Mouse (Mus musculus): ENCODE data around the gene Tnrc18. TPM values are rescaled to one million over a fixed set of nuclear protein-coding genes. Genes with fewer than 3 reads are reported as not detected.
A peak's percentile ranks its signal among the peaks of the same experiment; 100 is the strongest.

Tnrc18 gene
- 134 and 137 TPM in 2 replicates for total RNA-seq (2014; rRNA removed)
- polyA plus RNA-seq (2015; fragmentation: Nextera tagmentation; extraction: Ambion mirVana), result 17.0 and 19.9 TPM in 2 replicates

DNA sequence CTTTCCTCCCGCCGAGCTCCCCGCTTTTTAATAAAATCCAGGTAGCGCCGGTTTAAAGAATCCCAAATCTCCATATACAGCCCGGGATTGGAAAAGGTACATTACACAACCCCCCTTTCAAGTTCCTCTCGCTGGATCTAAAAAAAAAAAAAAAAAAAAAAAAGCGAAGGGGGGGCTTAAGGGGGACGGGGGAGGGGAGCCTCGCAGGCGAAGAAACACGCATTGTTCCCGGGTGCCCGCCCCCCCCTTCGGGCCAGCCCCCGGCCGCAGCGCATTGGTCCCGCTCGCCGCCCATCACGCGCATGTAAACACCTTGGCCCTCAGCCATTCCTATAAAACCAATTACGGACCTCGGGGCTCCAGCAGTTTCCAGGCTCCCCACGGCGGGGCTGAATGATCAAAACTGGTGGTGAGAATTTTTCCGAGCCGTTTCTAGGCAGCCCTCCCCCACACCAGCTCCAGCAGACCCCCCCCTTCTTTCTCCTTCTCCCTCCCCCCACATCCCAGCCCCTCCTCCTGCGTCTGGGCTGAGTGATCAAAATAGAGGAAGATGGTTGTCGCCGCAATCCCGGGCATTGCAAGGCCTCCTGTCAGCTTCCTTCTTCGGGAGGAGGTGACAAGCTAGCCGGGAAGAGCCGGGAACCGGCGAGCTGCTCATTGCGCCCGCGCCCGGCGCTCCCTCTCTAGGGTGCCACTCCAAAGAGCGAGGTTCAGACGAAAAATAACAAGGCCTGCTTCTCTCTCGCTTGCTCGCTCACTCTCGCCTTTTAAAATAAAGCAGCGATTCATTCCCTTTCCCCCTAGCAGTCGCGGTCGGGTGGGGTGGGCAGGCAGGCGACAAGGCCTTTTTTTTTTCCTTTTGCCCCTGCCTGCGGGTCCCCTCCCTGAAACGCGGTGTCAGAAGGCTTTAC, at the start of gene Tnrc18:
TSS of gene Tnrc18 (minus strand) at position 139 of the 911 bp plus-strand sequence.
- WGBS, result under 1% methylated on average over 55 of the region's 56 CpGs
- ATAC-seq (peak; percentile 82), DNase-seq (ENCODE audit: low spot score) (peak; percentile 100)
- peak within 1 kb of the TSS; percentile 93 for H3K4me2 ChIP-seq (ENCODE audit: low read depth, low read length)
- H3K9ac ChIP-seq (replicated peaks; ENCODE audit: low read length), result peak within 1 kb of the TSS; percentile 100
- peak within 1 kb of the TSS; percentile 98 for H3K4me3 ChIP-seq (ENCODE audit: low read length)
- H3K4me1 ChIP-seq (ENCODE audit: insufficient read depth, low read length), result 0 out of 2 replicates have a peak, but pooled peaks cover 2% of the 10 kb centered on the region
- no peaks in the 10 kb centered on the region for H3K36me3 ChIP-seq (ENCODE audit: insufficient read depth, low read length)
- H3K27me3 ChIP-seq (ENCODE audit: insufficient read depth, low read length), result no peaks in the 10 kb centered on the region
- H3K27ac ChIP-seq, result peak within 1 kb of the TSS; percentile 100
- no peaks in the 10 kb centered on the region for H3K9me3 ChIP-seq (ENCODE audit: low read length)
- no peak for TF ChIP-seq CTCF (IDR thresholded peaks at IDR 0.05; ENCODE audit: low read depth)

DNA sequence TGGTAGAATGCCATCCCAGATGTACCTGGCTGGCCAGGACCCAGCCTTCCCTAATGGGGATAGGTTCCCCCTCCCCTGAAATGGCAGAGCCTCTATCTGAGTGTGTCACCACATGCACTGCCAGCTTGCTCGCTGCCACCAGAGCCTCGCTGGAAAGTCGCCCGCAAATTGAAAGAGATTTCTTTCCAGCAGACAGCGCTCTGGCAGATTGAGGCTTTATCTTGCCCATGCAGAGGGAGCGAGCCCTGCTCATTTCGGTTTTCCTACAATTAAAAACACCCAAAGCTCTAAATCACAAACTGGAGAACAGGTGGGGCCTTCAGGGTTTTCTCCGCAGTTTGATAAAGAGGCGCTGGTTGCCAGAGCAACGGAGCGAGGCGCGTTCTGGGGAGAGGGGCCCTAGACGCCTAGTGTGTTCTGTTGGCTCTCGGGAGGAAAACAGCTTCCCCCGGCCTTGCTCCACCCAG, 40.3 kb upstream of the Tnrc18 start:
- Histone ChIP-seq H3K9ac (replicated peaks; ENCODE audit: low read length) (0 out of 2 replicates have a peak overlapping the region, but pooled peaks have one; percentile 13), H3K27me3 (ENCODE audit: insufficient read depth, low read length) (no peaks in the 10 kb centered on the region), H3K4me2 (ENCODE audit: low read depth, low read length) (peak overlapping the region; percentile 33), H3K36me3 (ENCODE audit: insufficient read depth, low read length) (no peaks in the 10 kb centered on the region), H3K4me1 (ENCODE audit: insufficient read depth, low read length) (0 out of 2 replicates have a peak, but pooled peaks cover 3% of the 10 kb centered on the region), H3K4me3 (ENCODE audit: low read length) (no peak overlapping the region), H3K27ac (peak overlapping the region; percentile 72), H3K9me3 (ENCODE audit: low read length) (no peaks in the 10 kb centered on the region)
- DNase-seq (ENCODE audit: low spot score), result peak; percentile 89
- peak; percentile 28 for TF ChIP-seq CTCF (IDR thresholded peaks at IDR 0.05; ENCODE audit: low read depth)
- peak; percentile 62 for ATAC-seq
- 20% methylated on average over 16 of the region's 16 CpGs for WGBS

GRCm38 (mm10) chr5:142856408-142856807, 38.9 kb upstream of the Tnrc18 start:
- H3K27me3 ChIP-seq (ENCODE audit: insufficient read depth, low read length), result no peaks in the 10 kb centered on the region
- WGBS, result 79% methylated on average over 4 of the region's 4 CpGs
- H3K4me3 ChIP-seq (ENCODE audit: low read length), result no peak overlapping the region
- no peaks in the 10 kb centered on the region for H3K4me1 ChIP-seq (ENCODE audit: insufficient read depth, low read length)
- H3K27ac ChIP-seq, result no peak overlapping the region
- H3K9ac ChIP-seq (replicated peaks; ENCODE audit: low read length), result no peak overlapping the region
- ATAC-seq, result no peak
- H3K9me3 ChIP-seq (ENCODE audit: low read length), result no peaks in the 10 kb centered on the region
- H3K4me2 ChIP-seq (ENCODE audit: low read depth, low read length), result no peak overlapping the region
- DNase-seq (ENCODE audit: low spot score), result no peak
- H3K36me3 ChIP-seq (ENCODE audit: insufficient read depth, low read length), result no peaks in the 10 kb centered on the region
- TF ChIP-seq CTCF (IDR thresholded peaks at IDR 0.05; ENCODE audit: low read depth), result peak; percentile 49

GRCm38 (mm10) chr5:142854877-142855276, 37.4 kb upstream of the Tnrc18 start:
- no peak overlapping the region for H3K4me2 ChIP-seq (ENCODE audit: low read depth, low read length)
- WGBS, result 74% methylated on average over 10 of the region's 10 CpGs
- H3K27ac ChIP-seq, result no peak overlapping the region
- TF ChIP-seq CTCF (IDR thresholded peaks at IDR 0.05; ENCODE audit: low read depth), result peak; percentile 82
- H3K9ac ChIP-seq (replicated peaks; ENCODE audit: low read length), result no peak overlapping the region
- H3K36me3 ChIP-seq (ENCODE audit: insufficient read depth, low read length), result no peaks in the 10 kb centered on the region
- no peaks in the 10 kb centered on the region for H3K4me1 ChIP-seq (ENCODE audit: insufficient read depth, low read length)
- H3K27me3 ChIP-seq (ENCODE audit: insufficient read depth, low read length), result no peaks in the 10 kb centered on the region
- peak; percentile 55; the same call in 1 of the 2 replicates for ATAC-seq
- H3K4me3 ChIP-seq (ENCODE audit: low read length), result no peak overlapping the region
- H3K9me3 ChIP-seq (ENCODE audit: low read length), result no peaks in the 10 kb centered on the region
- peak; percentile 88 for DNase-seq (ENCODE audit: low spot score)

- ATAC-seq, result no peak
- Histone ChIP-seq H3K9ac (replicated peaks; ENCODE audit: low read length) (no peak overlapping the region), H3K4me1 (ENCODE audit: insufficient read depth, low read length) (no peaks in the 10 kb centered on the region), H3K4me3 (ENCODE audit: low read length) (no peak overlapping the region), H3K27ac (no peak overlapping the region), H3K27me3 (ENCODE audit: insufficient read depth, low read length) (no peaks in the 10 kb centered on the region), H3K4me2 (ENCODE audit: low read depth, low read length) (no peak overlapping the region), H3K9me3 (ENCODE audit: low read length) (no peaks in the 10 kb centered on the region), H3K36me3 (ENCODE audit: insufficient read depth, low read length) (no peaks in the 10 kb centered on the region)
- 80% methylated on average over 6 of the region's 6 CpGs for WGBS
- no peak for TF ChIP-seq CTCF (IDR thresholded peaks at IDR 0.05; ENCODE audit: low read depth)
- no peak for DNase-seq (ENCODE audit: low spot score)
Observed at GRCm38 (mm10) chr5:142853585-142853984, 36.1 kb upstream of the Tnrc18 start.

DNA sequence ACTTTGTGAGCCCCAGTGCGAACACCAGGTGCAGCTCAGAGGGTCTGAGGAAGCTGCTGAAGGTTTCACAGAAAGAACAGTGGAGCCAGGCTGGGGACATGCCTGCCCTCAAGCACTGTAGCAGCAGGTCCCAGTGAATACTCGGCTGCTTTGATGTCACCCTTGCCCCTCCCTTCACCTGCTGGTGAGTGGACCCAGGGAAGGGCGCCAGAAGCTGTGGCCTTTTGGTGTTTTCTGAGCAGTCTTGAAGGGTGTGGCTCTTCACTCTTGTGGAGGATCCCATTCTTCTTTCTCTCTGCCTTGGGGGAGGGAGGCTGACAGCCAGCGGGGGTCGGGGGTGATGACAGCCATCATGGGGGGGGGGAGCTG, 34.2 kb upstream of the Tnrc18 start:
- Histone ChIP-seq H3K27ac (no peak overlapping the region), H3K9me3 (ENCODE audit: low read length) (no peaks in the 10 kb centered on the region), H3K4me3 (ENCODE audit: low read length) (no peak overlapping the region), H3K9ac (replicated peaks; ENCODE audit: low read length) (no peak overlapping the region), H3K4me2 (ENCODE audit: low read depth, low read length) (no peak overlapping the region), H3K36me3 (ENCODE audit: insufficient read depth, low read length) (no peaks in the 10 kb centered on the region), H3K27me3 (ENCODE audit: insufficient read depth, low read length) (no peaks in the 10 kb centered on the region), H3K4me1 (ENCODE audit: insufficient read depth, low read length) (no peaks in the 10 kb centered on the region)
- no peak for TF ChIP-seq CTCF (IDR thresholded peaks at IDR 0.05; ENCODE audit: low read depth)
- no peak for DNase-seq (ENCODE audit: low spot score)
- no peak for ATAC-seq
- 65% methylated on average over 5 of the region's 5 CpGs for WGBS

All from hindbrain, postnatal 0 days (tissue).